Mouse (Mus musculus) midbrain, embryonic 15.5 days (tissue): ENCODE measurements at regions not wholly inside any gene's neighbourhood (a gene's known extent, or its start where the extent isn't known, plus 50 kb on each side); places are given as distances from the start of the nearest gene placed in this dataset.

Experiments used
- ATAC-seq: fragments of 200-750 bp; cut with Nextera tagmentation; replicated peaks from 2 replicates; pipeline ENCODE4 v1.8.0; 2017; ENCODE audit warnings: moderate TSS enrichment
- H3K27ac ChIP-seq: fragments of 300-500 bp; sonication (generic); 2 replicates; pipeline ENCODE4 v1.5.1; 2015; ENCODE audit warnings: mild to moderate bottlenecking, inconsistent platforms
- H3K27me3 ChIP-seq: fragments of 300-500 bp; sonication (generic); replicated peaks from 2 replicates; pipeline ENCODE4 v1.6.1; 2015; ENCODE audit warnings: inconsistent platforms
- H3K36me3 ChIP-seq: fragments of 300-500 bp; sonication (generic); replicated peaks from 2 replicates; pipeline ENCODE4 v1.6.1; 2015; ENCODE audit warnings: inconsistent platforms
- H3K4me1 ChIP-seq: fragments of 300-500 bp; sonication (generic); 2 replicates; pipeline ENCODE4 v1.6.1; 2015; ENCODE audit warnings: inconsistent platforms
- H3K4me2 ChIP-seq: fragments of 300-500 bp; sonication (generic); 2 replicates; pipeline ENCODE4 v1.6.1; 2015; ENCODE audit warnings: inconsistent platforms, mild to moderate bottlenecking, moderate library complexity
- H3K4me3 ChIP-seq: fragments of 300-500 bp; sonication (generic); 2 replicates; pipeline ENCODE4 v1.5.1; 2015; ENCODE audit warnings: mild to moderate bottlenecking, inconsistent platforms
- H3K9ac ChIP-seq: fragments of 300-500 bp; sonication (generic); 2 replicates; pipeline ENCODE4 v1.6.1; 2015; ENCODE audit warnings: mild to moderate bottlenecking, inconsistent platforms
- H3K9me3 ChIP-seq: fragments of 300-500 bp; sonication (generic); 2 replicates; pipeline ENCODE4 v1.6.1; 2016; ENCODE audit warnings: inconsistent platforms
- WGBS: fragments of 180-500 bp; shearing (Covaris S2); methylation state at CpG from one replicate; pipeline ENCODE4 v1.1.7; 2015; ENCODE audit warnings: mixed read lengths; 5-methylcytosine and 5-hydroxymethylcytosine counted together

DNA sequence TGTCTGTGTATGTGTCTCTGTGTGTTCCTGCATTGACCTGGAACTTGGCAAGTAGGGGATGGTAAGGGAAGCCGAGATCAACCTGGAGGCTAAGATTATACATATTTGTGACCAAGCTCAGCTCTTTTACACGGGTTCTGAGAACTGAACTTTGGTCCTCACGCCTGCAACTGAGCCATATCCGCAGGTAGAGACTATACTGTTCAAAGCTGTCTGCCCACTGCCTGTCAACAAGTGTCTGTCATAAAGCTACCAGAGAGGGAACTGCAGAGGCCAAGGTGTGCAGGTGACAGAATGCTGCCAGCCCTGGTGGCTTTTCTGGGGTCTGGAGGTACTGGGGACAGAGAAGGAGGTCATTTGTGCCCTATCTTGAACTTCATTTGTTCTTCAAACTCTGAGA, 218.3 kb upstream of the Prox1 start:
- Histone ChIP-seq H3K9me3 (no peaks in the 10 kb centered on the region), H3K27ac (no peak overlapping the region), H3K36me3 (no peaks in the 10 kb centered on the region), H3K4me2 (no peak overlapping the region), H3K9ac (no peak overlapping the region), H3K4me3 (no peak overlapping the region), H3K4me1 (peaks cover 6% of the 10 kb centered on the region; the same call in 1 of the 2 replicates), H3K27me3 (peaks cover 6% of the 10 kb centered on the region; the same call in 1 of the 2 replicates)
- WGBS = 87% methylated on average over 4 of the region's 4 CpGs
- no peak for ATAC-seq

DNA sequence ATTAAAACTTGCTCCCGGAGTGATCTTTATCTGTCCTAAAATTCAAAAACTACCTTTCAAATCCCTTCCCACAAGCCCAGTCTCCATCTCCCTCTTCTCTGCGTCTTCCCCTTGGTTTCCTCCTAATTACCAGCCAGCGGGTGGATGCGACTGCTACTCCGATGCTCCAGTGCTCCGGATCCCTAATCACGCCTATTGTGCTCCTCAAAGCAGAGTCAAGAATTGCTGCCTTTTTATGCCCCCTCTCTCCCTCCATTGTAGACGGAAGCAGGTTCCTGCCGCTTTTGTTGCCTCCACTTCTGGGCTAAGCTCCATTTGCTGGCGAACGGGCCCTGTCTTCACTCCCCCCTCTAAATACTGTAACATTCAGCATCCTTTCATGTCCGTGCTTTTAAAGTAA, 214.0 kb upstream of the Prox1 start:
- Histone ChIP-seq H3K4me3 (no peak overlapping the region), H3K4me1 (peaks cover 16% of the 10 kb centered on the region), H3K27ac (no peak overlapping the region), H3K27me3 (peaks cover 6% of the 10 kb centered on the region), H3K9me3 (no peaks in the 10 kb centered on the region), H3K9ac (no peak overlapping the region), H3K4me2 (0 out of 2 replicates have a peak overlapping the region, but pooled peaks have one; percentile 1), H3K36me3 (no peaks in the 10 kb centered on the region)
- no peak for ATAC-seq
- 23% methylated on average over 12 of the region's 12 CpGs for WGBS

DNA sequence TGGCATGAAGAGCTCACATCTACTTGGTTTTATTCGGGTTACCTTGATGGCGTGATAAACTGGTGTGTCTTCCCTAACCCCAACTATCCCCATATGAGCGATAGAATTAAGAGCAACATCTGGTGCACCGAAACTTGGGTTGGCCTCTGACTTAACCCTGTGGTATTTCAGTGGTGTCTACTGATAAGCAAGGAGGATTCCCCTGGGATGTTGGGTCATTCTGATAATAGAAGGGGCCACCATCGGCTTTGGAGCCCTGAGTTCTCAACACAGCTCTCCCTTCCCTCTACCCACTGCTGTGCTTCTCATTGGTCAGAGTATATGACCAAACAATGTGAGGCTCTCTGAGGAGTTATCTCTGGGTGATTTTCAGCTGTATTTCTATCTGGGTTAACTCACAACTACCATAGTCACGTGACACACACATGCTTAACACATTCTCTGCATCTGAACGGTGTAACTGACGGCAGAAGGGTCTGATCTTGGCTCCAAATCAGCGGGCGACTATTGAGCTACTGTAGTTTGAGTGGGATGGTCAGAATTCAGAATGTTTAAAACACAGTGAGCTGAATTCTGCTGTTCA, 212.8 kb upstream of the Prox1 start:
- no peak overlapping the region for H3K4me2 ChIP-seq
- ATAC-seq = no peak
- no peak overlapping the region for H3K27ac ChIP-seq

DNA sequence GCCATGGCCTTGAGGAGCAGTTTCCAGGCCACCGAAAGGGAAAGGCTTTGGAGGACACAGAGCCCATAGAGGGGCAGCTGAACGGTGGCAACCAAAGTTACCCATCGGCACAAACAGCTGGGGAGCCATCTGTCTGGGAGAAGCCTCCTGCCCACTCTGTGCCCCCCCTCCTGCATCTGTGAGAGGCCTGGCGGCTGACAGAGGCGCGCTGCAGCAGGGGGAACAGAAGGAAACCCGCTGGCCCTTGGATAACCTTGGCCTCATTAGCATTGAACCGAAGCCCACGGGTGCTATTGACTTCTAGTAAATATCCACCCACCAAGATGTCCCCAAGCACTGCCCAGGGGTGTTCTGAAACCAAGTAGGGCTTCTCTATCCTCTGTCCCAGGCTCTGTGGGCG, 209.6 kb upstream of the Prox1 start:
- ATAC-seq = no peak

More for the DNA sequence above, 212.8 kb upstream of the Prox1 start:
- 85% methylated on average over 10 of the region's 10 CpGs for WGBS
- Histone ChIP-seq H3K36me3 (no peaks in the 10 kb centered on the region), H3K4me3 (no peak overlapping the region), H3K4me1 (peaks cover 16% of the 10 kb centered on the region), H3K9me3 (no peaks in the 10 kb centered on the region), H3K27me3 (peaks cover 6% of the 10 kb centered on the region), H3K9ac (no peak overlapping the region)

DNA sequence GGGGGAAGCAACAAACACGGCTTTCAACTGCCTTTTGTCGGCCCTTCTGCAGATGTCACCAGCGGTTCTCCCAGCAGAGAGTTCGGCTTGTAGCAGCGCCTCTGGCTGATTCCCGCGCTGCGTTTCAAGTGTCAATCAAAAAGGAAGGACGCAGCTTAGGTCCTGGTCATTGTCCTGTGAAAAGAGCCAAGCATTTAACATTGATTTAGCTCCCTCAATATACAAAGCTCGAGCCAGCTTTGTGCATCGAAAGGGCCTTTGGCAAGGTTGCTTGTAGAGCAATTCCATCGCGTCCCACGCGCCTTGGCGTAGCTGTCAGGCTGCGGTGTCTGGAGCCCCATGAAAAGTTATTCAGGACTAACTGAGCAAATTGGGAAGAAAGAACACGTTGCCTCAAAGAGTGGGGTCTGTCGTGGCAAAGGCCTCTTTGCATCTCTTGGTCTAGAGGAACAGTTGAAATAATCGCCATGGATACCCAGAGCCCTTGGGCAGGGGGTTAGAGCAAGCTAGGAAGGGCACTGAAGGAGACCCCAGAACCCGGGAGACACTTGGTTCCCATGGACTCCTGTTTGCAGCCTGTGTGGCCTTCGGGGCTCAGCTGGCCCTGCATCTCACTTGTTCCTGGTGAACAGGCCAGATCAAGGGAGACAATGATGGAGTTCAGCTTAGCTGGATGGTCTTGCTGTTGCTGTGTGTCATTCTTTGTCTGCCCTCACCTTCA, 204.8 kb upstream of the Prox1 start:
- Histone ChIP-seq H3K9ac (no peak overlapping the region), H3K36me3 (no peaks in the 10 kb centered on the region), H3K27me3 (no peaks in the 10 kb centered on the region), H3K9me3 (no peaks in the 10 kb centered on the region), H3K4me2 (peak overlapping the region; percentile 25), H3K4me3 (no peak overlapping the region), H3K27ac (peak overlapping the region; percentile 26; the same call in 1 of the 2 replicates), H3K4me1 (peaks cover 20% of the 10 kb centered on the region)
- ATAC-seq = peak; percentile 62; the same call in 1 of the 2 replicates
- WGBS = 19% methylated on average over 22 of the region's 22 CpGs

More for the DNA sequence above, 209.6 kb upstream of the Prox1 start:
- no peaks in the 10 kb centered on the region; the same call in 1 of the 2 replicates for H3K27me3 ChIP-seq
- H3K4me1 ChIP-seq = peaks cover 20% of the 10 kb centered on the region
- no peak overlapping the region for H3K9ac ChIP-seq
- WGBS = 36% methylated on average over 10 of the region's 10 CpGs
- no peak overlapping the region for H3K4me2 ChIP-seq
- no peaks in the 10 kb centered on the region for H3K36me3 ChIP-seq
- no peak overlapping the region for H3K4me3 ChIP-seq
- no peak overlapping the region for H3K27ac ChIP-seq
- no peaks in the 10 kb centered on the region for H3K9me3 ChIP-seq

DNA sequence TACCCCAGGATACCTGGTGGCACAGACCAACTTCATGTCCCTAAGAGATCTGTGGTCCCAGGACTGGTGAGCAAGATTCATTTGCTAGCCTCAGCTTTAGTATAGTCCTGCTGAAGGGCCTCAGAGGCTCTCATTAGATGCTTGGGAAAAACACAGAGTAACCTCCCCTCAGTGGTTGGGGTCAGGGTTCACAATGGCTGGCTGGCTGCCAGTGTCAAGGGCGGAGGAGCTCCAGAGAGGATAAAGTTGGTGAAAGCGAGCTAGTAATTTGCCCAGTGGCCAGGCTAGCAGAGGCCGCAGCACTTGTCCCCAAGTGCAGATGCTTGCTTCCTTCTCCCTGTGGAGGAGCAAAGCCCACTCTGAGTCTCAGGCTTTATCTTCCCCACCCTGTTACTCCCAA, 203.8 kb upstream of the Prox1 start:
- H3K4me3 ChIP-seq = no peak overlapping the region
- no peaks in the 10 kb centered on the region for H3K36me3 ChIP-seq
- peaks cover 16% of the 10 kb centered on the region for H3K4me1 ChIP-seq
- no peak overlapping the region for H3K27ac ChIP-seq
- 36% methylated on average over 3 of the region's 3 CpGs for WGBS
- H3K4me2 ChIP-seq = no peak overlapping the region
- H3K9me3 ChIP-seq = no peaks in the 10 kb centered on the region
- no peaks in the 10 kb centered on the region for H3K27me3 ChIP-seq
- no peak overlapping the region for H3K9ac ChIP-seq
- no peak for ATAC-seq

DNA sequence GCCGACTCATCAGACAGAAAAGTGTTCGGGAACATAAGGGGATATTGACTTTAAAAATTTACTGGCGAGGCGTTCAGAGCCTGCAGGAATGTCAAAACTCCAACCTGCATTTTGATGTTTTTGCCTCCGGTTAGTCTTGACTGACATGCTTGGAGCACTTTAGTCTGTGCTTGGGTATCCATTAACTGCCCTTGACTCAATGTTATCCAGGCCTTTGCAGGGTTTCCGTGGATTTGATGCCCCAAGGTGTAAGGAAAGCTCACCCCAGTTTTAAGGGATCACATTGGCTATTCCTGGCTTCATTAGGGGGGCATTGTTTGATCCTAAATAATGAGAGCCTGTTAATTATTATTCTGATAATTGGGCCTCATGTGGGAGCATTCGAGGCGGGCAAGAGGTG, 196.1 kb upstream of the Prox1 start:
- Histone ChIP-seq H3K27ac (no peak overlapping the region), H3K4me3 (no peak overlapping the region), H3K9ac (no peak overlapping the region), H3K27me3 (no peaks in the 10 kb centered on the region), H3K4me1 (no peaks in the 10 kb centered on the region), H3K36me3 (no peaks in the 10 kb centered on the region), H3K4me2 (no peak overlapping the region), H3K9me3 (no peaks in the 10 kb centered on the region)
- ATAC-seq = no peak
- 50% methylated on average over 8 of the region's 8 CpGs for WGBS

DNA sequence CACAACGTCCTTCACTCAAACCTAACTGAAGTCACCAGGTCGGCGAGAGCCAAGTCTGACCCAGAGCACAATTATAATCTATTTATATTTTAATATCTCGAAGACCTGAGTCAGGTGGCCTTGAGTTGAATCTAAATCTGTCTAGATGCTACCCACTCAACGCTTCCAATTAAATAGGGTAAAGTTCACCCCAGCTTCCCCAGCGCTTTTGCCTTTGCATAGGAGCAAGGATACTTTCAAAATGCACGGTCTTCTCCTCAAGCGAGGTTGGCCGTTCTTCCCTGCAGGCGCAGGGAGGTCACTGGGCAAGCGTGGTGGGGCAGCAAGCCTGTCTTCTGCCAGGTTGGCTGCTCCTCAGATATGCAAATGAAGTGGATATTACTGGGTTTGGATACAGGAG, 194.6 kb upstream of the Prox1 start:
- Histone ChIP-seq H3K9ac (no peak overlapping the region), H3K27ac (no peak overlapping the region), H3K36me3 (no peaks in the 10 kb centered on the region), H3K27me3 (no peaks in the 10 kb centered on the region), H3K4me3 (no peak overlapping the region), H3K4me2 (no peak overlapping the region), H3K9me3 (no peaks in the 10 kb centered on the region), H3K4me1 (no peaks in the 10 kb centered on the region)
- 90% methylated on average over 11 of the region's 11 CpGs for WGBS
- no peak for ATAC-seq

DNA sequence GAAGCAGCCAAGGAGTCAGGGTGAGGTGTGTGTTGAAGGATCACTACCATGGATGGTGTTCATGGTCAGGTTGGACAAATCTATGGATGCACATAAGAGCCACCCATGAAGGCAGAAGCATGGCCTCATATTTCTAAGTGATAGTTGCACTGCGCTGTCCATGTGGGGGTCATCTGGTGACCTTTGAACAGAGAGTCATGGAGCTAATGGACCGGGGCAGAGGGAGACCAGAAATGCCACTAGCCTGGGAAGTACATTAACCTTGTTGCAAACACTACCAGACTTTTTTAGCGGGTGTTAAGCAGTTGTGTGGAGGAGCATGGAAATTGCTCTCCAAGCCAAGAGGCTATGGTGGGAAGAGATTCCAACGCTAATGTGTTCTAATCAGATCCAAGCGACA, 190.1 kb upstream of the Prox1 start:
- H3K4me1 ChIP-seq = no peaks in the 10 kb centered on the region
- H3K27ac ChIP-seq = no peak overlapping the region
- H3K27me3 ChIP-seq = no peaks in the 10 kb centered on the region
- no peak overlapping the region for H3K9ac ChIP-seq
- 92% methylated on average over 5 of the region's 5 CpGs for WGBS
- no peak for ATAC-seq
- H3K4me2 ChIP-seq = no peak overlapping the region
- no peaks in the 10 kb centered on the region for H3K36me3 ChIP-seq
- no peak overlapping the region for H3K4me3 ChIP-seq
- H3K9me3 ChIP-seq = no peaks in the 10 kb centered on the region

DNA sequence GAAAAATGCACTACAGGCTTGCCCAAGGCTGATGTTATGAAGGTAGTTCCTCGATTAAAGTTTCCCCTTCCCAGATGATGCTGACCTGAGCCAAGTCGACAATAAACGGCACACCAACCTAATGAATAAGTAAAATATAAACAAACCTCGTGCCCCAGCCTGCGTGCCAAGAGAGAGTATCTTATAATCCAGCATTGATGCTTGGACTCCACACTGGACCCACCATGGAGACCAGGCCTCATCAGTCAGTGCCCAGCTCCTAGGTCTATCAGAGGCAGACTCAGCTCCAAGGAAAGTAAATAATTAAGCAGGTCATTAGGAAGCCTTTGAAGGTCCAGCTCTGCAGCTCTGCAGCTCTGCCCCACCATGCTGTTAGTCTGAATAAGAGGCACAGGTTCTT, 187.3 kb upstream of the Prox1 start:
- Histone ChIP-seq H3K4me2 (no peak overlapping the region), H3K9ac (no peak overlapping the region), H3K36me3 (no peaks in the 10 kb centered on the region), H3K4me1 (no peaks in the 10 kb centered on the region), H3K27me3 (no peaks in the 10 kb centered on the region), H3K4me3 (no peak overlapping the region), H3K9me3 (no peaks in the 10 kb centered on the region), H3K27ac (no peak overlapping the region)
- ATAC-seq = no peak
- 82% methylated on average over 5 of the region's 5 CpGs for WGBS

DNA sequence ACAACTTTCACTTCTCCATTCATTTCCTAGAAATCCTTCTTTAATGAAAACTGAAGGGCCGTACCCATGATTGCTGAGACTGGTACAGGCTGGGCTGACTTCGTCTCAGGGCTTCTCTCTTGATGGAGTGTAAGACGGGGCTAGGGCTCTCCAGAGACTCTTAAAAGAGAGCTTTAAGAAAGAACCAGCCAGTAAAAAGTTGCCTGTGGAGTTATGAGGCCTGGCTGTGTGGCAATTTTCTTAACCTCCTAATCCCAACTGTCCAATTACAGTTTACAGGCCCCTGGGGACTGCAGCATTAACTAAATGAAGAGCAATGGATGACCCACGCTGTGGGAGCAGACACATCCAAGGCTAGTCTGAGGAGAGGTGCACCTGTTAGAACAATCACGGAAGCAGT, 177.1 kb upstream of the Prox1 start:
- Histone ChIP-seq H3K4me2 (no peak overlapping the region), H3K36me3 (no peaks in the 10 kb centered on the region), H3K9ac (no peak overlapping the region), H3K27me3 (no peaks in the 10 kb centered on the region), H3K4me1 (no peaks in the 10 kb centered on the region), H3K27ac (no peak overlapping the region), H3K4me3 (no peak overlapping the region), H3K9me3 (no peaks in the 10 kb centered on the region)
- ATAC-seq = no peak
- WGBS = 75% methylated on average over 5 of the region's 5 CpGs

DNA sequence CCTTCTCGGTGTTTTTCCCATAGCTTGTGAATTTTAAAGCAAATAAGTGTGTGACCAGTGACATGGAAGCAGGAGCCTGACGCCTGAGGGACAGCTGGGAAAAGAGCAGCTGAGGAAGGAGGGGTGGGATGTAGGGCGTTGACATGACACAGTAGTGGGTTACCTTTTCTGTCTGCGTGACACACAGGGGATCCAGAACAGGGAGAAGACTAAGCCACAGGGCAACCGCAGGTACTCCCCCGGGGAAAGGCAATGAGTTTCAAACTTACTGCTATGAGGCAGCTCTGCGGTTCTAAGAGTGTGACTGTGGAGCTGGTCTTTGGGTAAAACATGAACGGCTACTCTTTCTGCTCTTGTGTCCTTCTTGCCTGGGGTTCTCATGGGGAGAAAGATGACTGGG, 170.2 kb upstream of the Prox1 start:
- 90% methylated on average over 8 of the region's 8 CpGs for WGBS
- H3K4me2 ChIP-seq = no peak overlapping the region
- no peaks in the 10 kb centered on the region for H3K9me3 ChIP-seq
- no peaks in the 10 kb centered on the region for H3K4me1 ChIP-seq
- ATAC-seq = no peak
- no peak overlapping the region for H3K27ac ChIP-seq
- no peaks in the 10 kb centered on the region for H3K36me3 ChIP-seq
- H3K9ac ChIP-seq = no peak overlapping the region
- H3K4me3 ChIP-seq = no peak overlapping the region
- 0 out of 2 replicates have a peak, but pooled peaks cover 3% of the 10 kb centered on the region for H3K27me3 ChIP-seq

DNA sequence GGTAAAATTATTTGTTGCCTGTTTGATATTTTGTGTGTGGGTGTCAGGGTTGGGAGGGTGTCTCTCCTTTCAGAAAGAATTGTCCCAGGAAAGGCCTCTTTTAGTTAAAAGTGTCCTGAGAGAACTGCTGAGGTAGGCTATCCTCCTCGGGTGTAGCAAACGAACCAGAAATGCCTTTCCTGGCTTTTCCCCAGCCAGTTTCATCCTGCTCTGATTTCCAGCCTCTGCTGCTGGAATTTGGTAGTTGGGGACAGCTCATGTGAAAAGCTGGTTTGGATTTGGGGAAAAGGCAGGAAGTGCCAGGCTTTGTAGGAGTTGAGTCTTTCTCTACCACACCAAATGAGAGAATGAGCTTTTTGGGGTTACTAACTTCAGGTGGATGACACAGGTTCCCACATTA, 164.0 kb upstream of the Prox1 start:
- Histone ChIP-seq H3K27me3 (no peaks in the 10 kb centered on the region; the same call in 1 of the 2 replicates), H3K9ac (no peak overlapping the region), H3K36me3 (no peaks in the 10 kb centered on the region), H3K9me3 (no peaks in the 10 kb centered on the region), H3K4me3 (no peak overlapping the region), H3K4me2 (no peak overlapping the region), H3K27ac (no peak overlapping the region), H3K4me1 (peaks cover 4% of the 10 kb centered on the region; the same call in 1 of the 2 replicates)
- WGBS = 40% methylated on average over 2 of the region's 2 CpGs
- ATAC-seq = no peak
